Mouse (Mus musculus) small intestine, adult 2 months (tissue): ENCODE data around the gene Dcaf12. TPM values are rescaled to one million over a fixed set of nuclear protein-coding genes. Genes with fewer than 3 reads are reported as not detected.

ENCODE experiments used
- H3K27ac ChIP-seq: fragments of 200-500 bp; 2 replicates; pipeline ENCODE4 v1.5.1; 2012; ENCODE audit warnings: low read depth, low read length, control low read depth, inconsistent platforms; ENCODE audit not compliant: insufficient read depth
- H3K27me3 ChIP-seq: fragments of 200-500 bp; 2 replicates; pipeline ENCODE4 v1.6.1; 2012; ENCODE audit warnings: mild to moderate bottlenecking, moderate library complexity, low read length, inconsistent platforms; ENCODE audit not compliant: control insufficient read depth, insufficient read depth
- H3K36me3 ChIP-seq: fragments of 200-500 bp; 2 replicates; pipeline ENCODE4 v1.6.1; 2012; ENCODE audit warnings: mild to moderate bottlenecking, low read length, control low read depth, inconsistent platforms; ENCODE audit not compliant: control insufficient read depth, insufficient read depth
- H3K4me1 ChIP-seq: fragments of 200-500 bp; 2 replicates; pipeline ENCODE4 v1.6.1; 2012; ENCODE audit warnings: low read length, inconsistent platforms, mixed read lengths; ENCODE audit not compliant: control insufficient read depth, insufficient read depth, insufficient read length
- H3K4me3 ChIP-seq: fragments of 200-500 bp; 2 replicates; pipeline ENCODE4 v1.5.1; 2012; ENCODE audit warnings: low read depth, mild to moderate bottlenecking, control low read depth, inconsistent platforms, low read length, moderate library complexity
- CTCF ChIP-seq: fragments of 200-500 bp; IDR thresholded peaks from 2 replicates; pipeline ENCODE4 v1.5.1; 2012; ENCODE audit warnings: low read depth, mild to moderate bottlenecking, control low read depth, inconsistent platforms, low read length, moderate library complexity, mixed read lengths; ENCODE audit not compliant: insufficient replicate concordance, insufficient read length; ENCODE audit errors: extremely low read depth
- POLR2A ChIP-seq: fragments of 200-500 bp; IDR thresholded peaks from 2 replicates; pipeline ENCODE4 v1.6.1; 2012; ENCODE audit warnings: low read depth, mild to moderate bottlenecking, control low read depth, inconsistent platforms, low read length, moderate library complexity
- WGBS: fragments of 180-500 bp; shearing (Covaris S2); methylation state at CpG from one replicate; pipeline ENCODE4 v1.1.7; 2018; 5-methylcytosine and 5-hydroxymethylcytosine counted together
- polyA plus RNA-seq: library from polyadenylated mRNA; depleted of rRNA; stranded (reverse); fragments of >200 nt; gene quantifications from 2 replicates; pipeline ENCODE4 v1.2.3, GENCODE M21; 2012; rRNA removed

Dcaf12 gene
- polyA plus RNA-seq, result 12.2 and 27.5 TPM in 2 replicates

DNA sequence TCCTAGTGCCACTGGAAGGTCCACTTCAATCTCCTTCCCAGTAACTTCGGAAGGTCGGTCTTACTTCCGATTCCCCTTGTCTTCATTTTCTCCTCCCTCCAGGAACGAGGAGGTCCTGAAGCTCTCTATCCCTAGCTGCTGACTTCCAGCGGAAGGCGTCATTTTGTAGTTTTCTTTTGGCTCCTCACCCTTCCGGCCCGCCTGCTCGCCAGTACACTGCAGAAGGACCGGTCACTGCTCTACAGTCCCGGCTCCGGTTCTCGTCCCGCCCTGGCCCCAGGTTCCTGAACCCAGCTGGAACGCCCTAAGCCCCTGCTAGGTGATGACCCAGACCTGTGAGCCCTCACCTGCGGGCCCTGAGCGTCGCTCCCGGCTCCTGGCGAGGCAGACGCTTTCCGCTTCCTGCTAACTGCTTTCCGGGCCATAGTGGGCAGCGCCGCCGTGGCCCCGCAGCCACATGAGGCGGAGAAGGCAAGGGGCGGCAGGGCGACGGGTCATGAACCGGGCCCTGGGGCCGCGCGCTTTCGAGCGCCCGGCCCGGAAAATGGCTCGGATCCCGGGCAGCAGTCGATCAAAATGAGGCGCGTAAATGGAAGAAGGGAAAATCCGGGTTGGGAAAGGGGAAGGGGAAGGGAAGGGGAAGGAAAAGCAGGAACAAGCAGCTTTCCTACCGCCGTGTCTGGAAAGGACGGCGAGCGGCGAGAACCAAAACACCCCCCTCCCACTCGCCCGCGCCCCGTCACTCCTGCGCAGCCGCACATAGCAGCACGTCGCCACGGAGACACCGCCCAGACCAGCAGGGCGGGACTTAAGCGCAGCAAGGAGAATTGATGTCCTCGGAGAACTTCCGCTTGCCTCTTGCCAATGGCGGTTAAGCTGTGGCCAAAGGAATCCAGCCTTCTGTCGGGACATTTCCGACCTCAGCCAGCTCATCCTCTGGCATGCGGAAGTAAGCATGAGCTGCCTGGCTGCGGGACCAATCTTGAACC lies at the start of gene Dcaf12:
Dcaf12 (minus strand) TSS at position 749 of the 989 bp plus-strand sequence.
- under 1% methylated on average over 70 of the region's 70 CpGs for WGBS
- TF ChIP-seq POLR2A, result peak; percentile 67; the same call in 1 of the 2 replicates
- TF ChIP-seq CTCF, result no peak
- Histone ChIP-seq H3K27ac (peak within 1 kb of the TSS; percentile 91), H3K36me3 (peaks cover 19% of the 10 kb centered on the region), H3K27me3 (no peaks in the 10 kb centered on the region), H3K4me1 (peaks cover 4% of the 10 kb centered on the region; the same call in 1 of the 2 replicates), H3K4me3 (peak within 1 kb of the TSS; percentile 72)

DNA sequence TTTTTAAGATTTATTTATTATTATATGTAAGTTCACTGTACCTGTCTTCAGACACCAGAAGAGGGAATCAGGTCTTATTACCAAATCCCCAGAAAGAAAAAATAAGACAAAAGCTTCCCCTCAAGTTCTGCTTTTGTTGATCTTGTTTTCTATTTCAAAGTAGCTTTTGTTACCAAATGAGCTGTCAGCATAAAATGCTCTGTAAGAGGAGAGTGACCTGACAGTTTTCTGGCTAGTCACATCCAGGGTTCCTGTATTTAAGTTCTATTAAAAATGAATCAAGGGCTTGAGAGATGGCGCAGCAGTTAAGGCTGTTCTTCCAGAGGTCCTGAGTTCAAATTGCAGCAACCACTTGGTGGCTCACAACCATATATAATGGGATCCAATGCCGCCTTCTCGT lies 46.4 kb upstream of the Dcaf12 start:
- H3K27me3 ChIP-seq, result no peaks in the 10 kb centered on the region
- H3K4me1 ChIP-seq, result no peaks in the 10 kb centered on the region
- peaks cover 6% of the 10 kb centered on the region for H3K36me3 ChIP-seq
- H3K4me3 ChIP-seq, result no peak overlapping the region
- 95% methylated on average over 3 of the region's 3 CpGs for WGBS
- H3K27ac ChIP-seq, result no peak overlapping the region
- TF ChIP-seq POLR2A (no peak), CTCF (no peak)

DNA sequence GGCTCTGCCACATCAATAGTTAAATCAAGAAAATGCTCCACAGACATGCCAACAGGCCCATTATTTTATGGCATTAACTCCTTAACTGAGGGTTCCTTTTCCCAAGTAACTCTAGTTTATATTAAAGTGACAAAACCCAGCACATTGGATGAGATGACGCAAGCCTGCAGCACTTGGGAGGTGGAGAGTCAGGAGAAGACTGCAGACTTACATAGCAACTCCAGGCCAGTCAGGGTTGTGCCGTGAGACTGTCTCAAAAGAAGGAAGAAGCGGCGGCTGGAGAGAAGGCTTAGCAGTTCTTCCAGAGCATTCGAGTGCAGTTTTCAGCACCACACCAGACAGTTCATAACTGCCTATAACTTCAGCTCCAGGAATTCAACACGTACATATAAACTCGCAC lies 44.7 kb upstream of the Dcaf12 start:
- Histone ChIP-seq H3K27me3 (no peaks in the 10 kb centered on the region), H3K4me1 (no peaks in the 10 kb centered on the region), H3K36me3 (peaks cover 11% of the 10 kb centered on the region), H3K4me3 (no peak overlapping the region), H3K27ac (no peak overlapping the region)
- 91% methylated on average over 7 of the region's 7 CpGs for WGBS
- TF ChIP-seq POLR2A (no peak), CTCF (no peak)

GRCm38 (mm10) chr4:41358669-41359068 lies 44.0 kb upstream of the Dcaf12 start:
- peaks cover 11% of the 10 kb centered on the region for H3K36me3 ChIP-seq
- no peaks in the 10 kb centered on the region for H3K4me1 ChIP-seq
- H3K27ac ChIP-seq, result no peak overlapping the region
- TF ChIP-seq CTCF, result no peak
- no peak for TF ChIP-seq POLR2A
- no peaks in the 10 kb centered on the region for H3K27me3 ChIP-seq
- WGBS, result 89% methylated on average over 2 of the region's 2 CpGs
- no peak overlapping the region for H3K4me3 ChIP-seq

GRCm38 (mm10) chr4:41357154-41357553 lies 42.5 kb upstream of the Dcaf12 start:
- WGBS, result 79% methylated on average over 2 of the region's 2 CpGs
- Histone ChIP-seq H3K4me3 (no peak overlapping the region), H3K27me3 (no peaks in the 10 kb centered on the region), H3K27ac (no peak overlapping the region), H3K36me3 (peaks cover 11% of the 10 kb centered on the region), H3K4me1 (no peaks in the 10 kb centered on the region)
- no peak for TF ChIP-seq CTCF
- no peak for TF ChIP-seq POLR2A

GRCm38 (mm10) chr4:41353265-41353664 lies 38.6 kb upstream of the Dcaf12 start:
- no peak for TF ChIP-seq POLR2A
- TF ChIP-seq CTCF, result no peak
- 79% methylated on average over 1 of the region's 1 CpGs for WGBS
- Histone ChIP-seq H3K4me1 (no peaks in the 10 kb centered on the region), H3K4me3 (no peak overlapping the region), H3K27me3 (no peaks in the 10 kb centered on the region), H3K27ac (no peak overlapping the region), H3K36me3 (peaks cover 10% of the 10 kb centered on the region)

- 73% methylated on average over 4 of the region's 4 CpGs for WGBS
- TF ChIP-seq POLR2A, result no peak
- TF ChIP-seq CTCF, result no peak
- peaks cover 3% of the 10 kb centered on the region; the same call in 1 of the 2 replicates for H3K4me1 ChIP-seq
- no peak overlapping the region for H3K27ac ChIP-seq
- H3K4me3 ChIP-seq, result no peak overlapping the region
- H3K27me3 ChIP-seq, result no peaks in the 10 kb centered on the region
- H3K36me3 ChIP-seq, result peaks cover 10% of the 10 kb centered on the region
Observed at GRCm38 (mm10) chr4:41352758-41353157, 38.1 kb upstream of the Dcaf12 start.
